Comparison of ENCODE assay signal across 17 mouse cellular contexts in genomic region chr1:135079021-135079420, GRCm38 (mm10).
"Had no signal": no experiment of that assay in that cellular context is flagged by ENCODE, and none has a peak within 500 bp of the region (broad histone marks: within the 10 kb centered on the region; RNA-seq: fewer than 3 reads in every experiment).

No protein-coding gene starts in this region.

- ATAC-seq: intestine, embryonic 15.5 days; liver, postnatal 0 days had no signal

- H3K4me2 ChIP-seq: intestine, embryonic 15.5 days; kidney, embryonic 15.5 days; limb, embryonic 12.5 days; limb, embryonic 15.5 days; liver, embryonic 11.5 days; midbrain, embryonic 11.5 days had no signal

- H3K27ac ChIP-seq: intestine, embryonic 15.5 days; kidney, embryonic 15.5 days; limb, embryonic 12.5 days; limb, embryonic 15.5 days; liver, embryonic 14.5 days had no signal

- H3K9ac ChIP-seq: intestine, embryonic 15.5 days; kidney, embryonic 15.5 days; limb, embryonic 12.5 days; limb, embryonic 15.5 days; liver, embryonic 14.5 days; liver, postnatal 0 days had no signal

- H3K9me3 ChIP-seq: intestine, embryonic 15.5 days; kidney, embryonic 15.5 days; limb, embryonic 12.5 days; limb, embryonic 15.5 days had no signal

- H3K4me1 ChIP-seq: intestine, embryonic 15.5 days; kidney, embryonic 15.5 days had no signal

- DNase-seq: kidney, adult 11 months; kidney, adult 8-10 months; kidney, postnatal 10 days; kidney, postnatal 36 days; left cerebral cortex, postnatal 4 days; liver, postnatal 0 days; midbrain, embryonic 14.5 days; right cerebral cortex, postnatal 4 days; thymus, adult 18-20 months; thymus, postnatal 36 days had no signal

- H3K36me3 ChIP-seq: intestine, embryonic 15.5 days; kidney, embryonic 15.5 days; limb, embryonic 12.5 days; limb, embryonic 15.5 days had no signal

- H3K4me3 ChIP-seq: intestine, embryonic 15.5 days; kidney, embryonic 15.5 days; limb, embryonic 12.5 days; limb, embryonic 15.5 days had no signal
